Mouse (Mus musculus) stomach, postnatal 0 days (tissue): Measurements from ENCODE around the gene Tjap1. TPM values are rescaled to one million over a fixed set of nuclear protein-coding genes. Genes with fewer than 3 reads are reported as not detected.
A peak's percentile ranks its signal among the peaks of the same experiment; 100 is the strongest.

Source experiments
- ATAC-seq: fragments of 200-750 bp; cut with Nextera tagmentation; 2 replicates; pipeline ENCODE4 v1.8.0; 2017; ENCODE audit not compliant: low FRiP score, low TSS enrichment
- DNase-seq: peaks from one replicate; pipeline ENCODE4 v3.0.0-alpha.2; 2016; ENCODE audit warnings: low spot score
- H3K27ac ChIP-seq: fragments of 300-500 bp; sonication (generic); replicated peaks from 2 replicates; pipeline ENCODE4 v1.5.1; 2014; ENCODE audit warnings: mild to moderate bottlenecking, control low read depth
- H3K27me3 ChIP-seq: fragments of 300-500 bp; sonication (generic); 2 replicates; pipeline ENCODE4 v1.6.1; 2014; ENCODE audit warnings: low read length; ENCODE audit not compliant: control insufficient read depth, insufficient read depth
- H3K36me3 ChIP-seq: fragments of 300-500 bp; sonication (generic); 2 replicates; pipeline ENCODE4 v1.6.1; 2014; ENCODE audit warnings: low read length, mixed read lengths; ENCODE audit not compliant: control insufficient read depth, insufficient read depth
- H3K4me1 ChIP-seq: fragments of 300-500 bp; sonication (generic); replicated peaks from 2 replicates; pipeline ENCODE4 v1.6.1; 2014; ENCODE audit warnings: antibody characterized with exemption; ENCODE audit not compliant: control insufficient read depth, insufficient read depth
- H3K4me2 ChIP-seq: fragments of 300-500 bp; sonication (generic); replicated peaks from 2 replicates; pipeline ENCODE4 v1.6.1; 2014; ENCODE audit warnings: low read depth, mild to moderate bottlenecking, control low read depth, moderate library complexity
- H3K4me3 ChIP-seq: fragments of 300-500 bp; sonication (generic); 2 replicates; pipeline ENCODE4 v1.5.1; 2014; ENCODE audit warnings: low read depth, low read length, control low read depth
- H3K9ac ChIP-seq: fragments of 300-500 bp; sonication (generic); 2 replicates; pipeline ENCODE4 v1.6.1; 2014; ENCODE audit warnings: mild to moderate bottlenecking, low read length, control low read depth, mixed read lengths
- H3K9me3 ChIP-seq: fragments of 300-500 bp; sonication (generic); 2 replicates; pipeline ENCODE4 v1.6.1; 2016; ENCODE audit warnings: low read length; ENCODE audit not compliant: control insufficient read depth
- CTCF ChIP-seq: IDR thresholded peaks from 2 replicates; pipeline ENCODE4 v1.5.1; 2016; ENCODE audit warnings: antibody characterized with exemption, low read depth, mild to moderate bottlenecking, moderate library complexity
- EP300 ChIP-seq: optimal IDR thresholded peaks from 2 replicates; pipeline ENCODE3; 2016; ENCODE audit warnings: antibody characterized with exemption
- WGBS: fragments of 180-500 bp; shearing (Covaris S2); extraction: QIAGEN DNeasy Blood & Tissue Kit; methylation state at CpG from one replicate; pipeline ENCODE4 v1.1.7; 2014; 5-methylcytosine and 5-hydroxymethylcytosine counted together
- polyA plus RNA-seq: library from polyadenylated mRNA; unstranded; fragments of >200 nt; fragmentation: Nextera tagmentation; extraction: Ambion mirVana; gene quantifications from 2 replicates; pipeline ENCODE4 v1.2.1, GENCODE M21; 2015

Tjap1 gene
- polyA plus RNA-seq, 1 experiment from 2014 or later = 13.5 TPM

DNA sequence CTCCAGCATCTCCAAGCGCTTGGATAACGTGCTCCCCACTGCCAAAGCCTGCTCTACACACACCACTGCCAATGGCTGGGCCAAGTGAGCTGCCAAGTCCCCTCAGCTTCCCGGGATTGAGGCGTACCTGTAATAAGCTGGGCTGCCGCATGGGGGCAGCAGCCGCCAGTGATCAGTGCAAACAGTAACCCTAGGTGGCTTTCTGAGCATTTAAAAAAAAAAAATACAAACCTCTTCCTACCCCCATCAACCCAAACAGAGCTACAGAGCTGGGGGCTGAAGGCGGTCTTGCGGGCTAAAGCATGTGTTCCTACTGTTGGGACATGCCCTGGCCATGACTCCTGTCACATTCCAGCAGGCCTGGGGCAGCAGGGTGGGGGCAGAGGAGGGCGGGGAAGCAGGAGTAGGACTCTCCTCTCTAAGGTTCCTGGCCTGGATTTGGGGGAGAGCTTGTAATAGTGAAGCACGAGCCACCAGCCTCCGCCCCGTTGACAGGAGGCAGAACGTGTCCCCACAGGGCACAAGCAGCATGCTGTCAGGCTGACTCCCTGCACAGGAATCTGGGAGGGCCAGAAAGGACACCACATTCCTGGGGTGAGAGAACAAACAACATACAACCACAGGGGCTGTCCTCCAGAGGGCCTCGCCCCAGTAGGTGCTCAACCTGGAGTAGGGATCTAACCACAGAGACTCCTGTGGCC is 16.8 kb downstream of the Tjap1 start:
- H3K4me3 ChIP-seq = no peak overlapping the region
- peak; percentile 69 for ATAC-seq
- peaks cover 24% of the 10 kb centered on the region for H3K36me3 ChIP-seq
- H3K4me1 ChIP-seq = no peaks in the 10 kb centered on the region
- H3K9me3 ChIP-seq = no peaks in the 10 kb centered on the region
- no peaks in the 10 kb centered on the region for H3K27me3 ChIP-seq
- peak overlapping the region; percentile 70 for H3K27ac ChIP-seq
- WGBS = 24% methylated on average over 14 of the region's 14 CpGs
- no peak overlapping the region for H3K4me2 ChIP-seq
- peak; percentile 85 for DNase-seq
- no peak overlapping the region for H3K9ac ChIP-seq
- TF ChIP-seq EP300 = no peak
- TF ChIP-seq CTCF = peak; percentile 92

GRCm38 (mm10) chr17:46265502-46265901 is 17.3 kb downstream of the Tjap1 start:
- no peak overlapping the region for H3K4me3 ChIP-seq
- H3K27me3 ChIP-seq = no peaks in the 10 kb centered on the region
- ATAC-seq (no peak), DNase-seq (no peak)
- H3K4me2 ChIP-seq = no peak overlapping the region
- 80% methylated on average over 12 of the region's 12 CpGs for WGBS
- TF ChIP-seq EP300 = no peak
- peaks cover 19% of the 10 kb centered on the region for H3K36me3 ChIP-seq
- no peak overlapping the region for H3K27ac ChIP-seq
- H3K9ac ChIP-seq = no peak overlapping the region
- no peaks in the 10 kb centered on the region for H3K9me3 ChIP-seq
- H3K4me1 ChIP-seq = no peaks in the 10 kb centered on the region

- no peaks in the 10 kb centered on the region for H3K4me1 ChIP-seq
- H3K36me3 ChIP-seq = peaks cover 30% of the 10 kb centered on the region
- ATAC-seq (no peak), DNase-seq (no peak)
- WGBS = 88% methylated on average over 5 of the region's 5 CpGs
- H3K27ac ChIP-seq = no peak overlapping the region
- no peaks in the 10 kb centered on the region for H3K27me3 ChIP-seq
- TF ChIP-seq CTCF (no peak), EP300 (no peak)
- no peak overlapping the region for H3K4me3 ChIP-seq
- no peak overlapping the region for H3K4me2 ChIP-seq
- H3K9ac ChIP-seq = no peak overlapping the region
- no peaks in the 10 kb centered on the region for H3K9me3 ChIP-seq
These were observed 20.6 kb downstream of the Tjap1 start for GRCm38 (mm10) chr17:46262201-46262694.

GRCm38 (mm10) chr17:46259675-46260074 is 23.2 kb downstream of the Tjap1 start:
- H3K9me3 ChIP-seq = no peaks in the 10 kb centered on the region
- H3K4me1 ChIP-seq = no peaks in the 10 kb centered on the region
- H3K4me2 ChIP-seq = no peak overlapping the region
- H3K27ac ChIP-seq = no peak overlapping the region
- DNase-seq (no peak), ATAC-seq (no peak)
- no peaks in the 10 kb centered on the region for H3K27me3 ChIP-seq
- no peak overlapping the region for H3K4me3 ChIP-seq
- peaks cover 29% of the 10 kb centered on the region for H3K36me3 ChIP-seq
- WGBS = 89% methylated on average over 17 of the region's 17 CpGs
- no peak overlapping the region for H3K9ac ChIP-seq
- TF ChIP-seq CTCF = no peak
- no peak for TF ChIP-seq EP300

DNA sequence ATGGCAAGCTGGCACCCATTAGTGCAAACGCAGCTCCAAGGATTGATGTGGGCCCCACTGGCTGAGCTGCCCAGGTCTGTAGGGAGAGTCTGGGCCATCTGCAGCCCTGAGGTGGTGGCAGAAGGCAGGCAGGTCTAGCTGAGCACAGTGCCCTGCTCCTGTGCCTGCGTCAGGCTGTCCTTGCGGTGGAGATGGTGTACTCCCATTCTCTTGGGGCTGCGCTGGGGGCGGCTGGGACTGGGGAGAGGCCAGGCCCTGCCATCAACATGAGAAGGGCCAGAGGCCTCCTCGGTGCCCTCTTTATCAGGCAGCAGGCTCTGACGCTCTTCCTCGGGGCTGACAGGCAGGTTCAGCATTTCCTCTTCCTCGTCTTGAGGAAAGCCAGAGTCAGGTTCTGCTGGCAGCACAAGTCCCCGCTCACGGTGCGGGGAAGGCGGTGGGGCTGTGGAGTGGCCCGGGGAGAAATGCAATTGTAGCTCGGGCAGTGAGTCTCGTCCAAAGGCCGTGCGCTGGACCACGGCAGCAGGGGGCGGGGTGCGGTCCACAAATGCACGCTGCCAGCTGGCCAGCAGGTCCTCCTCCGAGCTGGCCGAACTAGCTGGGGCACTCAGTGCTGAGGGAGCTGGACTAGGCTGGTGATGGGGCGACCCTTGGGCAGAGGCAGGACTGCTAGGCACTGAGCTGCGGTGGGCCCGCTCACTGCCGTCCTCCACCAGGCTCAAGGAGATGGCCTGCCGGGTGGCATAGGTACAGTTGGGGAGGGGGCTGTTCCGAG is 24.4 kb downstream of the Tjap1 start:
- H3K36me3 ChIP-seq = peaks cover 21% of the 10 kb centered on the region
- no peaks in the 10 kb centered on the region for H3K27me3 ChIP-seq
- H3K4me3 ChIP-seq = no peak overlapping the region
- H3K9me3 ChIP-seq = no peaks in the 10 kb centered on the region
- no peak overlapping the region for H3K27ac ChIP-seq
- H3K4me1 ChIP-seq = no peaks in the 10 kb centered on the region
- H3K4me2 ChIP-seq = no peak overlapping the region
- no peak overlapping the region for H3K9ac ChIP-seq
- ATAC-seq (no peak), DNase-seq (no peak)
- TF ChIP-seq CTCF (no peak), EP300 (no peak)
- 86% methylated on average over 30 of the region's 30 CpGs for WGBS

- no peak for ATAC-seq
- peaks cover 21% of the 10 kb centered on the region for H3K36me3 ChIP-seq
These were observed 27.7 kb downstream of the Tjap1 start for GRCm38 (mm10) chr17:46255147-46255546.

More at GRCm38 (mm10) chr17:46255147-46255546, 27.7 kb downstream of the Tjap1 start:
- 22% methylated on average over 6 of the region's 6 CpGs for WGBS
- no peak overlapping the region for H3K9ac ChIP-seq
- no peak overlapping the region for H3K27ac ChIP-seq
- H3K9me3 ChIP-seq = no peaks in the 10 kb centered on the region
- H3K4me3 ChIP-seq = no peak overlapping the region
- TF ChIP-seq CTCF (no peak), EP300 (no peak)
- DNase-seq = no peak
- no peak overlapping the region for H3K4me2 ChIP-seq
- no peaks in the 10 kb centered on the region for H3K27me3 ChIP-seq
- no peaks in the 10 kb centered on the region for H3K4me1 ChIP-seq
